Mouse (Mus musculus): Measurements from ENCODE around the gene Uvrag. TPM values are rescaled to one million over a fixed set of nuclear protein-coding genes. Genes with fewer than 3 reads are reported as not detected.

Gene Uvrag
- polyA plus RNA-seq, 1 experiment from 2014 or later = 20.9 TPM

DNA sequence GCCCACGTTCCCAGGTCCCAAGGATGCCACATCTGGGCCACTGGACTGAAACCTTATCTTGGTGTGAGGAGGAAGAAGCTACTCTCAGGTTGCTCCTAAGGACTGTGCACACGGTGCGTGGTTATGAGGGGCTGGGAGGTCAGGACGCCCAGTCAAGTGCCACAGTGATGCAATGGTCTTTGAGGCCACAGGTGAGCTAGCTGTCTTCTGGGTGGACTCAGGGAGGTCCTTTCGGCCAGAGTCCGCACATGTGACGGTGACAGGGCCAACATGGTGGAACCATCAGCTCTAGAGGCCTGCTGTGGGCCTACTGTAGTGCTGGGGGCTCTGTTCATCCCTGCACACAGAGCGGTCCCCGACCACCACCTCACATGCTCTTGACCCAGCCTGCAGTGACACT, 34.7 kb upstream of the Uvrag start:
- Histone ChIP-seq H3K27ac (peak overlapping the region; percentile 56; the same call in 1 of the 2 replicates), H3K4me3 (replicated peaks) (no peak overlapping the region), H3K27me3 (replicated peaks) (no peaks in the 10 kb centered on the region), H3K4me1 (replicated peaks) (peaks cover 25% of the 10 kb centered on the region), H3K9me3 (no peaks in the 10 kb centered on the region), H3K9ac (no peak overlapping the region), H3K4me2 (replicated peaks) (no peak overlapping the region), H3K36me3 (no peaks in the 10 kb centered on the region)
- no peak for ATAC-seq
- 88% methylated on average over 9 of the region's 9 CpGs for WGBS

DNA sequence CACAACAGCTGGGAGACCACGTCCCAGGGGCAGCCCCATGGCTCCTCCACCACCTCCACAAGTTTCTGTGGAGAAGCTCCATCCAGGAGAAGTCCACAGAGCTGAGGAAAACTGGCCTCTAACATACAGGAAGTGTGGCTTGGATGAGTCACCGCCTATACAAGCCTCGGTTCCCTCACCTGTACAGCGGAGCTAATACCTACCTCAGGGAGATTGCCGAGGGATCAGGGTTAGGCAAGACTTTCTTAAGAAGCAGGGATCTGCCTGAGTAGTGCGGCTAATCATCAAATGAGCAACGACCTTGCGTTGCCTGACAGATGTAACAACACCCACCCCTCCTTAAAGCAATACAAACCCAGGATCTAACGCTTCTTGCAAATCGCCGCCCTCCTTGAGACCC, 34.2 kb upstream of the Uvrag start:
- peak overlapping the region; percentile 56; the same call in 1 of the 2 replicates for H3K27ac ChIP-seq
- H3K36me3 ChIP-seq = no peaks in the 10 kb centered on the region
- no peaks in the 10 kb centered on the region for H3K9me3 ChIP-seq
- H3K4me1 ChIP-seq (replicated peaks) = peaks cover 25% of the 10 kb centered on the region
- H3K4me3 ChIP-seq (replicated peaks) = no peak overlapping the region
- peak; percentile 71 for ATAC-seq
- 65% methylated on average over 11 of the region's 11 CpGs for whole genome bisulfite sequencing
- H3K4me2 ChIP-seq (replicated peaks) = no peak overlapping the region
- no peak overlapping the region for H3K9ac ChIP-seq
- no peaks in the 10 kb centered on the region for H3K27me3 ChIP-seq (replicated peaks)

- H3K9ac ChIP-seq = no peak overlapping the region
- no peak for ATAC-seq
- H3K27me3 ChIP-seq (replicated peaks) = no peaks in the 10 kb centered on the region
- no peak overlapping the region for H3K27ac ChIP-seq
- no peak overlapping the region for H3K4me3 ChIP-seq (replicated peaks)
- H3K4me1 ChIP-seq (replicated peaks) = peaks cover 23% of the 10 kb centered on the region
- WGBS = 79% methylated on average over 4 of the region's 4 CpGs
- no peaks in the 10 kb centered on the region for H3K9me3 ChIP-seq
- H3K4me2 ChIP-seq (replicated peaks) = no peak overlapping the region
- no peaks in the 10 kb centered on the region for H3K36me3 ChIP-seq
Observed at GRCm38 (mm10) chr7:99174006-99174405, 33.1 kb upstream of the Uvrag start.

DNA sequence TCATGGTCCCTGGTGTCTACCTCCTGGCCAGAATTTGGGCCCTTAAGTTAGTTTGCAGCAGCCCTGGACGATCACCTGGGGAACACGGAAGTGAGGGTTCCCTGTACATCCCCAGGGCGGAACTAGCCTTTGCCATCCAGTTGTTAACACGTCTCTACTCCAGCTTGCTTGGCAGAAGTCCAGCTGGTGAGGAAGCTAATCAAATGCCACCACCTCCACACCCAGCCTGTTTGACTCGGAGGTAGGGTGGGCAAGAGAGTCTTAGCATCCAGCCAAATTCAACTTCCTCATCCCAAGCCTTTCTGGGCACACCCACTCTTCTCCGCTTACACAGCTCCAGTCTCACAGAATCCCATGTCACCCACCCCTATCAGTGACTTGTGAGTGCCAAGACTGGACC, 32.0 kb upstream of the Uvrag start:
- H3K36me3 ChIP-seq = no peaks in the 10 kb centered on the region
- no peak overlapping the region for H3K4me3 ChIP-seq (replicated peaks)
- H3K4me2 ChIP-seq (replicated peaks) = no peak overlapping the region
- H3K4me1 ChIP-seq (replicated peaks) = peaks cover 27% of the 10 kb centered on the region
- H3K9ac ChIP-seq = no peak overlapping the region
- H3K9me3 ChIP-seq = no peaks in the 10 kb centered on the region
- H3K27ac ChIP-seq = no peak overlapping the region
- 70% methylated on average over 6 of the region's 6 CpGs for WGBS
- no peak for ATAC-seq
- H3K27me3 ChIP-seq (replicated peaks) = no peaks in the 10 kb centered on the region

DNA sequence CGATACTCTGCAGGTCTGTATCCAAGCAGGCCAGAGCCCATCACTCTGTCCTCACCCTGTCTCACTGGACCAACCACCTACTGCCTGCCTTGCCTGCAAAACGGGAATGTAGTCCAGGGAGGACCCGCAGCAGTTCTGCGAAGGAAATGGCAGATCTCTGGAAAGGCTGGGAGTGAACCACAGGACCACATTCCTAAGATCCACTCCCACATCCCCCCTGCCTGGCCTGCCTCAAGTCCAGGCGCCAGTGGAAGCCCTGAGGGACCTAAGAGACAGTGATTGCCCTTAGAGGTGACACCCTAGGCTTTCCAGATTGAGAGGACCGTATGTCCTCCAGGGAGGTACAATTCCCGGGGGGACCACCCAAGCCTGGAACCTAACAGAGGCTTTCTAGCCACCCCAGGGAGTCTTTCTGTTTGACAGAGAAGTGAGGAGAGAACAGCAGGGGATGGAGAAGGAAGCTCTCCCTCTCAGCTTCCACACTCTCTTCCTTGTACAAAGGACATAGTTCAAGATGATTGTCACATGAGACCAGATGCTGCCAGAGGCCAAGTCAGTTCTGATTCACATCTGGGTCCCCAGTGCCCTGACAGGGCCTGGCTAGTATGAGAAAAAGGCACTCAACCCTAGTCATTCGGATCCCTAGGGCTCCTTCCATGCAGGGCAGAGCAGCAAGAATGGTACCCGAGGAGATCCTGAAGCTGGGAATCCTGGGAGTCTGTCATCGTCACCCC, 31.0 kb upstream of the Uvrag start:
- Histone ChIP-seq H3K4me3 (replicated peaks) (no peak overlapping the region), H3K9me3 (no peaks in the 10 kb centered on the region), H3K27me3 (replicated peaks) (no peaks in the 10 kb centered on the region), H3K36me3 (no peaks in the 10 kb centered on the region), H3K27ac (no peak overlapping the region), H3K4me1 (replicated peaks) (peaks cover 30% of the 10 kb centered on the region), H3K9ac (no peak overlapping the region), H3K4me2 (replicated peaks) (no peak overlapping the region)
- no peak for ATAC-seq
- WGBS = 60% methylated on average over 10 of the region's 10 CpGs

DNA sequence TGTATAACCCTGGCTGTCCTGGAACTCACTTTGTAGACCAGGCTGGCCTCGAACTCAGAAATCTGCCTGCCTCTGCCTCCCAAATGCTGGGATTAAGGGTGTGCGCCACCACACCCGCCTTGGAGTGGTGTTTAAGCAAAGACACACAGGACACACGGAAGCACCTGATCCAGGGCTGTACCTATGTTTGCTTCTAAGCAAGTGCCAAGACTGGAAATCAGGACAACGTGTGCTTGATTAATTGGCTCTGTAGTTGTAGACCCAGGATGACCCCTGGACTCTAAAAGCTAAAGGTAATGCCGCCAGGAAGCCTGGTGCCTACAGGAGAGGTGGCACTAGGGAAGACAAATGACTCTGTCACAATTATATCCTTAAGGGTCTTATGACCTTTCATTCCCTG, 29.6 kb upstream of the Uvrag start:
- Histone ChIP-seq H3K9me3 (no peaks in the 10 kb centered on the region), H3K4me1 (replicated peaks) (peaks cover 29% of the 10 kb centered on the region), H3K27me3 (replicated peaks) (no peaks in the 10 kb centered on the region), H3K4me3 (replicated peaks) (no peak overlapping the region), H3K9ac (no peak overlapping the region), H3K27ac (no peak overlapping the region), H3K36me3 (no peaks in the 10 kb centered on the region), H3K4me2 (replicated peaks) (no peak overlapping the region)
- ATAC-seq = no peak
- WGBS = 84% methylated on average over 6 of the region's 6 CpGs

DNA sequence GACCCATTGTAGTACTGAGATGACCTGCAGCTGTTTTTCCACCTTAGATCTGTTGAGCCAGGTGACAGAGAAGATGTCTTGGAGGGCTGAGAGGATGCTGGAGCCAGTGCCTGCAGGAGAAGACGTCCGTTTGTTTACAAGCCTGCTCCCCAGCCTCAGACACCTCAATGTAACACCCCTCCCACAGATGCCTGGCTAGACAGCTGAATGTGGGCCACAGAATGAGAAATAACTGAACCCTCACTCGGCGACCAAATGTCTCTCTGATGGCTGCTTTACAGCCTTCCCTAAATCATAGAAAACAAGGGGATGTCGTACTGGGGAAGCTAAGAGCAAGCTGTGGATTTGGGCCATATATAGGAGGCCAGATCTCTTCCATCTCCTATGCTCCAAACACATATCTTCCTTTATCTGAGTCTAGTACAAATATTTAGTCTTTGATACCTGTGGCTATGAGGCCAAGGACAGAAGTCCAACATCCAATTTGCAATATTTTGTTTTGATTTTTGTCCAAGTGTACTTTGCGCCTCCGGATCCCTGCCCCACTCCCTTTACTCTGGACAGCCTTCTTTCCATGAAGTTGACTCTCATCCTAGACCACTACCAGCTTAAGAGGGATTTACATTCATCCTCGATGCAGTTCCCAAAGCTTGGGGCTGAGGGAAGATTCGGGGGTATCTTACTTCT, 28.9 kb upstream of the Uvrag start:
- H3K4me1 ChIP-seq (replicated peaks) = peaks cover 26% of the 10 kb centered on the region
- H3K27ac ChIP-seq = no peak overlapping the region
- ATAC-seq = no peak
- no peak overlapping the region for H3K4me2 ChIP-seq (replicated peaks)
- 74% methylated on average over 9 of the region's 9 CpGs for WGBS
- H3K36me3 ChIP-seq = no peaks in the 10 kb centered on the region
- no peaks in the 10 kb centered on the region for H3K27me3 ChIP-seq (replicated peaks)
- H3K9ac ChIP-seq = no peak overlapping the region
- H3K9me3 ChIP-seq = no peaks in the 10 kb centered on the region
- no peak overlapping the region for H3K4me3 ChIP-seq (replicated peaks)

- Histone ChIP-seq H3K9ac (no peak overlapping the region), H3K4me2 (replicated peaks) (no peak overlapping the region), H3K4me1 (replicated peaks) (peaks cover 26% of the 10 kb centered on the region), H3K27ac (peak overlapping the region; percentile 81; the same call in 1 of the 2 replicates), H3K36me3 (no peaks in the 10 kb centered on the region), H3K27me3 (replicated peaks) (no peaks in the 10 kb centered on the region), H3K4me3 (replicated peaks) (no peak overlapping the region), H3K9me3 (no peaks in the 10 kb centered on the region)
- 69% methylated on average over 6 of the region's 6 CpGs for WGBS
- no peak for ATAC-seq
Observed at GRCm38 (mm10) chr7:99168756-99169155, 27.8 kb upstream of the Uvrag start.

DNA sequence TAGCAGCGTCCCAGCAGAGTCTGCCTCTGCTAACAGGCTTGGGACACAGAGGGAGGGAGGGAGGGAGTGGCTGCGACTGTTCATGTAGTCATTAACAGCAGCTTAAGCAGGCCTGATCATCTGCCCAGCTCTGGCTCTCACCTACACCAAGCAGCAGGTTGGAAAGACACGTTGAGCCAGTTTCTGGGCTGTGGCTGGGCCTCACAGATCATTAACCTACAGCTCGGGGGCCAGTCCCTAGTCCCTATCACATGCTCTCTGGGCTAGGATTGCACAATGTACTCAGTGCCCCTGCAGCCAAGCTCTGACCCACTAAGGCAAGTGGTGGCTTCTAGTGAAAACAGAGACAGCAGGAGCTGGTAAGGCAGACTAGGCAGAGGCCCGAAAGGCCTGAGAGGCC, 27.0 kb upstream of the Uvrag start:
- Histone ChIP-seq H3K4me2 (replicated peaks) (0 out of 2 replicates have a peak overlapping the region, but pooled peaks have one; percentile 20), H3K27ac (peak overlapping the region; percentile 81), H3K4me3 (replicated peaks) (no peak overlapping the region), H3K9me3 (no peaks in the 10 kb centered on the region), H3K36me3 (no peaks in the 10 kb centered on the region), H3K4me1 (replicated peaks) (peaks cover 27% of the 10 kb centered on the region), H3K27me3 (replicated peaks) (no peaks in the 10 kb centered on the region), H3K9ac (no peak overlapping the region)
- 50% methylated on average over 5 of the region's 5 CpGs for WGBS
- ATAC-seq = peak; percentile 93

- Histone ChIP-seq H3K4me3 (replicated peaks) (no peak overlapping the region), H3K9me3 (no peaks in the 10 kb centered on the region), H3K27ac (no peak overlapping the region), H3K4me1 (replicated peaks) (peaks cover 31% of the 10 kb centered on the region), H3K36me3 (no peaks in the 10 kb centered on the region), H3K27me3 (replicated peaks) (no peaks in the 10 kb centered on the region), H3K9ac (no peak overlapping the region), H3K4me2 (replicated peaks) (no peak overlapping the region)
- 80% methylated on average over 8 of the region's 8 CpGs for WGBS
- no peak for ATAC-seq
Observed at GRCm38 (mm10) chr7:99166159-99166558, 25.2 kb upstream of the Uvrag start.

DNA sequence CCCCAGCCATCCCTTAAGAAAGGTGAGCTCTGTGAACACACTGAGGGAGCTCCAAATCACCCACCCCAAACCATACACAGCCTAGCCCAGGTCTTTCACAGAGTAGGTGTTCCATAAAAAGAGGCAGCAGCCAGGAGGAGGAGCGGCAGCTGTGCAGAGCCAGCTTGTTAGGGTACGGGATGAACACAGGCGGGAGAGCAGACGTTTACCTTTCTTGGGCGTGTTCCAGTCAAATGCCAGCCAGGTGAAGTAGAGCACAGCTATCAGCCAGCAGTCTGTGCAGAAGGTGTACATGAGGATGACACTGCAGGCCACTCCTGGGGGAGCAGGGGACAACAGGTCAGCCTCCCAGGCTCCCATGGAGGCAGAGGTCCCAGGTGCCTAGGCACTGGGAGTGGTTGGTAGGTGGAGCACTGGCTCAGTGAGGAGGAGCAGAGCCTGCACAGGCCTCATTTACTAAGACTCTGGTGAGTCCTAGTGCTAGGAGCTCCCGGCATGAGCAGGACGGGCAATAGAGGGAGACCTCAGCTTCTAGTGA, 24.0 kb upstream of the Uvrag start:
- Histone ChIP-seq H3K4me1 (replicated peaks) (peaks cover 38% of the 10 kb centered on the region), H3K4me3 (replicated peaks) (no peak overlapping the region), H3K36me3 (no peaks in the 10 kb centered on the region), H3K4me2 (replicated peaks) (no peak overlapping the region; the same call in 1 of the 2 replicates), H3K9ac (no peak overlapping the region), H3K27me3 (replicated peaks) (no peaks in the 10 kb centered on the region), H3K9me3 (no peaks in the 10 kb centered on the region), H3K27ac (peak overlapping the region; percentile 74)
- WGBS = 52% methylated on average over 7 of the region's 7 CpGs
- peak; percentile 38 for ATAC-seq

DNA sequence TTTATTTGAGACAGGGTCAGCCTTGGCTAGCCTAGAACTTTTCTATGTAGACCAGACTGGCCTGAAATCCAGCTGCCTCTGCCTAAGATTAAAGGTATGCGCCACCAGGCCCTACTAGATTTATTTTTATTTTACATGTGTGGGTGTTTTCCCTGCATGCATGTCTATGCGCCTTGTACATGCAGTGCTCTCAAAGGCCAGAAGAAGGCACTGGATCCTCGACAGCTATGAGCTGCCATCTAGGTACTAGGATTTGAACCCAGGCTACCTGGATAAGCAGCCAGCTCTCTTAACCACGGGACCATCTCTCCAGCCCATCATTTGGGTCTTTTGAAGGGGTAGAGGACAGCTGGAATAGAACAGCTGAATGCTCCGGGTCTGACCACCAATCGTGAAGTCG, 21.5 kb upstream of the Uvrag start:
- Histone ChIP-seq H3K4me2 (replicated peaks) (no peak overlapping the region), H3K4me1 (replicated peaks) (peaks cover 38% of the 10 kb centered on the region), H3K9ac (no peak overlapping the region), H3K4me3 (replicated peaks) (no peak overlapping the region), H3K36me3 (no peaks in the 10 kb centered on the region), H3K27me3 (replicated peaks) (no peaks in the 10 kb centered on the region), H3K9me3 (no peaks in the 10 kb centered on the region), H3K27ac (peak overlapping the region; percentile 66)
- 88% methylated on average over 7 of the region's 7 CpGs for WGBS
- no peak for ATAC-seq
